Mouse (Mus musculus) limb, embryonic 14.5 days (tissue): Measurements from ENCODE around the gene Fam78b. TPM values are rescaled to one million over a fixed set of nuclear protein-coding genes. Genes with fewer than 3 reads are reported as not detected.
A peak's percentile ranks its signal among the peaks of the same experiment; 100 is the strongest.

ENCODE experiments used
- ATAC-seq: fragments of 200-750 bp; cut with Nextera tagmentation; 2 replicates; pipeline ENCODE4 v1.8.0; 2017; ENCODE audit warnings: low read depth, moderate number of reproducible peaks, moderate TSS enrichment; ENCODE audit not compliant: low FRiP score
- DNase-seq: peaks from one replicate; pipeline ENCODE4 v3.0.0-alpha.2; 2015; ENCODE audit warnings: low spot score
- H3K27ac ChIP-seq: fragments of 300-500 bp; sonication (generic); replicated peaks from 2 replicates; pipeline ENCODE4 v1.5.1; 2014; ENCODE audit warnings: low read depth, mild to moderate bottlenecking, low read length, moderate library complexity, mixed read lengths
- H3K27me3 ChIP-seq: fragments of 300-500 bp; sonication (generic); 2 replicates; pipeline ENCODE4 v1.6.1; 2014; ENCODE audit warnings: low read length, mixed read lengths; ENCODE audit not compliant: control insufficient read depth, insufficient read depth
- H3K36me3 ChIP-seq: fragments of 300-500 bp; sonication (generic); 2 replicates; pipeline ENCODE4 v1.6.1; 2014; ENCODE audit warnings: mild to moderate bottlenecking, low read length, moderate library complexity, mixed read lengths; ENCODE audit not compliant: control insufficient read depth, insufficient read depth
- H3K4me1 ChIP-seq: fragments of 300-500 bp; sonication (generic); 2 replicates; pipeline ENCODE4 v1.6.1; 2014; ENCODE audit warnings: antibody characterized with exemption, low read length, mixed read lengths; ENCODE audit not compliant: control insufficient read depth, insufficient read depth
- H3K4me2 ChIP-seq: fragments of 300-500 bp; sonication (generic); replicated peaks from 2 replicates; pipeline ENCODE4 v1.6.1; 2014; ENCODE audit warnings: low read depth, mild to moderate bottlenecking, low read length, moderate library complexity; ENCODE audit not compliant: severe bottlenecking
- H3K4me3 ChIP-seq: fragments of 300-500 bp; sonication (generic); replicated peaks from 2 replicates; pipeline ENCODE4 v1.5.1; 2014; ENCODE audit warnings: low read length
- H3K9ac ChIP-seq: fragments of 300-500 bp; sonication (generic); 2 replicates; pipeline ENCODE4 v1.6.1; 2014; ENCODE audit warnings: mild to moderate bottlenecking, low read depth, low read length, moderate library complexity; ENCODE audit not compliant: severe bottlenecking
- H3K9me3 ChIP-seq: fragments of 300-500 bp; sonication (generic); 2 replicates; pipeline ENCODE4 v1.6.1; 2016; ENCODE audit warnings: low read length; ENCODE audit not compliant: control insufficient read depth
- POLR2A ChIP-seq: fragments of 200-500 bp; IDR thresholded peaks from 2 replicates; pipeline ENCODE4 v1.8.0; 2012; ENCODE audit warnings: inconsistent platforms, mild to moderate bottlenecking, moderate library complexity, borderline replicate concordance; ENCODE audit not compliant: insufficient read depth, insufficient read length; ENCODE audit errors: extremely low read depth
- WGBS: fragments of 180-500 bp; shearing (Covaris S2); extraction: QIAGEN DNeasy Blood & Tissue Kit; methylation state at CpG from one replicate; pipeline ENCODE4 v1.1.7; 2014; 5-methylcytosine and 5-hydroxymethylcytosine counted together
- polyA plus RNA-seq, 2 experiments: library from polyadenylated mRNA; depleted of rRNA in 1 of 2; stranded (reverse) in 1 of 2; unstranded in 1 of 2; fragments of >200 nt; fragmentation: Nextera tagmentation in 1 of 2; extraction: Ambion mirVana in 1 of 2; gene quantifications; 2 replicates each; pipeline versions ENCODE4 v1.2.1 to v1.2.3; 2012 to 2014

Gene Fam78b
- polyA plus RNA-seq, 2 experiments, result 1.3 to 2.3 TPM

- 71% methylated on average over 9 of the region's 9 CpGs for WGBS
- no peak for TF ChIP-seq POLR2A
- Histone ChIP-seq H3K4me1 (no peaks in the 10 kb centered on the region), H3K36me3 (no peaks in the 10 kb centered on the region), H3K4me2 (no peak overlapping the region), H3K9me3 (no peaks in the 10 kb centered on the region), H3K27me3 (no peaks in the 10 kb centered on the region), H3K9ac (no peak overlapping the region), H3K27ac (no peak overlapping the region), H3K4me3 (no peak overlapping the region)
- ATAC-seq (no peak), DNase-seq (no peak)
These were observed 65.7 kb downstream of the Fam78b start for GRCm38 (mm10) chr1:167066933-167067341.

GRCm38 (mm10) chr1:167069741-167070140 lies 68.5 kb downstream of the Fam78b start:
- ATAC-seq (no peak), DNase-seq (no peak)
- Histone ChIP-seq H3K9ac (no peak overlapping the region), H3K27me3 (no peaks in the 10 kb centered on the region), H3K4me3 (no peak overlapping the region), H3K4me2 (no peak overlapping the region), H3K36me3 (no peaks in the 10 kb centered on the region), H3K9me3 (no peaks in the 10 kb centered on the region), H3K4me1 (no peaks in the 10 kb centered on the region), H3K27ac (no peak overlapping the region)
- 63% methylated on average over 9 of the region's 9 CpGs for WGBS
- no peak for TF ChIP-seq POLR2A

- no peak for TF ChIP-seq POLR2A
- Histone ChIP-seq H3K4me3 (no peak overlapping the region), H3K4me1 (no peaks in the 10 kb centered on the region), H3K36me3 (no peaks in the 10 kb centered on the region), H3K9ac (no peak overlapping the region), H3K9me3 (no peaks in the 10 kb centered on the region), H3K27ac (no peak overlapping the region), H3K27me3 (no peaks in the 10 kb centered on the region), H3K4me2 (no peak overlapping the region)
- WGBS, result 81% methylated on average over 6 of the region's 6 CpGs
- DNase-seq, result no peak
- no peak for ATAC-seq
These were observed 69.1 kb downstream of the Fam78b start for GRCm38 (mm10) chr1:167070306-167070705.

- no peak for TF ChIP-seq POLR2A
- Histone ChIP-seq H3K4me1 (no peaks in the 10 kb centered on the region), H3K27ac (no peak overlapping the region), H3K9ac (no peak overlapping the region), H3K36me3 (no peaks in the 10 kb centered on the region), H3K27me3 (no peaks in the 10 kb centered on the region), H3K4me2 (no peak overlapping the region), H3K4me3 (no peak overlapping the region), H3K9me3 (no peaks in the 10 kb centered on the region)
- ATAC-seq (no peak), DNase-seq (no peak)
- WGBS, result 82% methylated on average over 8 of the region's 8 CpGs
These were observed 74.5 kb downstream of the Fam78b start for GRCm38 (mm10) chr1:167075726-167076125.

GRCm38 (mm10) chr1:167079476-167079875 lies 78.3 kb downstream of the Fam78b start:
- 25% methylated on average over 5 of the region's 5 CpGs for WGBS
- Histone ChIP-seq H3K36me3 (no peaks in the 10 kb centered on the region), H3K9me3 (no peaks in the 10 kb centered on the region), H3K4me2 (no peak overlapping the region), H3K9ac (no peak overlapping the region), H3K27ac (no peak overlapping the region), H3K27me3 (no peaks in the 10 kb centered on the region), H3K4me1 (no peaks in the 10 kb centered on the region), H3K4me3 (no peak overlapping the region)
- DNase-seq, result peak; percentile 50
- no peak for ATAC-seq
- no peak for TF ChIP-seq POLR2A

- Histone ChIP-seq H3K4me2 (no peak overlapping the region), H3K4me1 (no peaks in the 10 kb centered on the region), H3K9me3 (no peaks in the 10 kb centered on the region), H3K4me3 (no peak overlapping the region), H3K27ac (no peak overlapping the region), H3K27me3 (no peaks in the 10 kb centered on the region), H3K36me3 (no peaks in the 10 kb centered on the region), H3K9ac (no peak overlapping the region)
- no peak for ATAC-seq
- 79% methylated on average over 3 of the region's 3 CpGs for WGBS
- DNase-seq, result no peak
- TF ChIP-seq POLR2A, result no peak
These were observed 80.7 kb downstream of the Fam78b start for GRCm38 (mm10) chr1:167081946-167082345.
